Mouse (Mus musculus): ENCODE measurements around the gene Dcxr. TPM values are rescaled to one million over a fixed set of nuclear protein-coding genes. Genes with fewer than 3 reads are reported as not detected.
A peak's percentile ranks its signal among the peaks of the same experiment; 100 is the strongest.

Dcxr gene
- polyA plus RNA-seq, 1 experiment from 2014 or later = 14.3 TPM

DNA sequence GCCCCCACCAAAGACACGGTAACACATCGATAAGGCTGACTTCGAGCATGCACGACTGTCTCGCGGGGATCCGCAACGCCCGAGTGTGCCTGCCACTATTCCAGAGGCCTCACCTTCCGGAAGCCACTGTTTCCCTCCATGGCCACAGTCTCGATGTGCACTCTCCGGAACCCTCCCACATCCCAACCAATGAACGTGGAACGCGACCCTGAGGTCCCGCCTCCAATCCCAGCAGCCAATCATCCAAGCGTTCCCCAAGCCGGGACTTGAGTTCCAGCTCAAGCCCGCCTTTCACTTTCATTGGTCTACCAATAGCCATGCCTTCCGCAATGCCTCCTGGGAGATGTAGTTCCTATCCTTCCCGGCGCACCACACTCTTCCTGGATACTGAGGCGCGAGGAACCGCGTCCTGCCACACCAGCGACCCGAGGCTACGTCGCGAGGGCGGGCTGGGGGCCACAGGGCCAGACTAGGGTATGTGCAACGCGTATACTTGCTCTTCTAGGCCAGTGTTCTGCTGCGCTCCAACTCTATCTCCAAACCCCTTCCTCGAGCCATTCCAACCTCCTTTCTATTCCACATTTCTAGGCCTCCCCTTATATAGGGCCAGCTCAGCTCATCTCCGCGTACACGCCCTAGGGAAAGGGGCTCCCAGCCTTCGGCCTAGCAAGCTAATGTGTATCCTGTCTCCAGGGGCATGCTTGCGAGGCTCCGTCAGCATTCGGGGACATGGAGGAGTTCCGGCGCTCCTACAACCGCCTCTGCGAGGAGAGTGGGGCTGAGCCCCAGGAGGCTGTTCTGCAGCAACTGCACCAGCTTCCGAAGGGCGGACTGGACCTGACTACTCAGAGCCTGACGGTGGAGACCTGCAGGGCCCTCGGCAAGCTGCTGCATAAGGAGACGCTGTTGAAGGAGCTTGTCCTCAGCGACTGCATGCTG is 13.2 kb downstream of the Dcxr start, which contains the start of the genes Cenpx and Lrrc45:
Gene Cenpx (minus strand): TSS at position 159 of the 939 bp plus-strand sequence.
Gene Lrrc45 (plus strand): TSS at position 346 of the 939 bp plus-strand sequence.
- Histone ChIP-seq H3K9ac (ENCODE audit: low read depth, low read length) (peak within 1 kb of the TSS; percentile 83), H3K27me3 (ENCODE audit: control insufficient read depth, insufficient read depth, low read length) (no peaks in the 10 kb centered on the region), H3K4me2 (replicated peaks; ENCODE audit: low read depth, low read length) (peak within 1 kb of the TSS; percentile 94), H3K27ac (ENCODE audit: low read depth, low read length) (peak within 1 kb of the TSS; percentile 43; the same call in 1 of the 2 replicates), H3K9me3 (ENCODE audit: control insufficient read depth, low read length) (no peaks in the 10 kb centered on the region), H3K4me3 (ENCODE audit: low read depth, low read length) (peak within 1 kb of the TSS; percentile 53), H3K4me1 (replicated peaks; ENCODE audit: control insufficient read depth, insufficient read depth, low read length) (peaks cover 11% of the 10 kb centered on the region), H3K36me3 (ENCODE audit: control insufficient read depth, insufficient read depth, low read length) (peaks cover 5% of the 10 kb centered on the region; the same call in 1 of the 2 replicates)
- DNase-seq (ENCODE audit: low spot score) (peak; percentile 97), ATAC-seq (ENCODE audit: low FRiP score) (peak; percentile 95)
- WGBS = 3% methylated on average over 53 of the region's 53 CpGs

- Histone ChIP-seq H3K9ac (ENCODE audit: low read depth, low read length) (peak overlapping the region; percentile 61), H3K27me3 (ENCODE audit: control insufficient read depth, insufficient read depth, low read length) (no peaks in the 10 kb centered on the region), H3K4me3 (ENCODE audit: low read depth, low read length) (peak overlapping the region; percentile 53), H3K4me2 (replicated peaks; ENCODE audit: low read depth, low read length) (peak overlapping the region; percentile 87), H3K9me3 (ENCODE audit: control insufficient read depth, low read length) (no peaks in the 10 kb centered on the region), H3K36me3 (ENCODE audit: control insufficient read depth, insufficient read depth, low read length) (peaks cover 7% of the 10 kb centered on the region; the same call in 1 of the 2 replicates), H3K4me1 (replicated peaks; ENCODE audit: control insufficient read depth, insufficient read depth, low read length) (peaks cover 11% of the 10 kb centered on the region), H3K27ac (ENCODE audit: low read depth, low read length) (peak overlapping the region; percentile 43; the same call in 1 of the 2 replicates)
- DNase-seq (ENCODE audit: low spot score) = peak; percentile 79
- under 1% methylated on average over 36 of the region's 38 CpGs for WGBS
- peak; percentile 51 for ATAC-seq (ENCODE audit: low FRiP score)
These were observed 14.1 kb downstream of the Dcxr start for GRCm38 (mm10) chr11:120712771-120713568.

DNA sequence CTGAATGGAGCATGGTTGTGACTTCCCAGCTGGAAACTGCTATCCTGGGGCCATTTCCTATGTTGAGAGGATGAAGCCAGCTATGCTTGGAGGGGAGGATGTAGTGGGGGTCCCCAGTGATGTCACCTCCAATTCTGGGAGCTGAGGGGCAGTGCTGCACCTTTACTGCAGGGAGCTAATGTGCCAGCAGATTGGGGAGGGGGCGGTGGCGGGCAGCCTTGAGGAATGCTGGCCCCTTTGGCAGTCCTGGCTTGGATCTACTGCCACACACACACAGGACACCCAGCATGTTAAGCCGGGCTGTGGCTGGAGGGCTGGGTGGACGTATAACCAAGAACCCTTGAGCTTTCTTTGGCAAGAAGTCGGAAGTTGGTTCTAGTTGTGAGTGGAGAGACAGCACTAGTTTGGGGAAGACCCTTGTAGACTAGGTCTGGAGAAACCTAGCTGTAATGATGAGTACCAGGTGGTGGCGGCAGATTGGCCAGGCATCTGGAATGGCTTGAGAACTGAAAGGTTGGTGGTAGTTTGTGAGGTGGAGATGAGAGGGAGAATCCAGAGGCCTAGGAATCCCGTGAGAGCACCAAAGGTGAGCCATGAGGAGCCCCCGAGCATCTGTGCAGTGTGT is 15.0 kb downstream of the Dcxr start:
- Histone ChIP-seq H3K27me3 (ENCODE audit: control insufficient read depth, insufficient read depth, low read length) (no peaks in the 10 kb centered on the region), H3K27ac (ENCODE audit: low read depth, low read length) (no peak overlapping the region), H3K4me2 (replicated peaks; ENCODE audit: low read depth, low read length) (no peak overlapping the region; the same call in 1 of the 2 replicates), H3K36me3 (ENCODE audit: control insufficient read depth, insufficient read depth, low read length) (0 out of 2 replicates have a peak, but pooled peaks cover 4% of the 10 kb centered on the region), H3K4me3 (ENCODE audit: low read depth, low read length) (0 out of 2 replicates have a peak overlapping the region, but pooled peaks have one; percentile 53), H3K9ac (ENCODE audit: low read depth, low read length) (0 out of 2 replicates have a peak overlapping the region, but pooled peaks have one; percentile 24), H3K9me3 (ENCODE audit: control insufficient read depth, low read length) (no peaks in the 10 kb centered on the region), H3K4me1 (replicated peaks; ENCODE audit: control insufficient read depth, insufficient read depth, low read length) (peaks cover 12% of the 10 kb centered on the region)
- 52% methylated on average over 8 of the region's 8 CpGs for WGBS
- DNase-seq (ENCODE audit: low spot score) (no peak), ATAC-seq (ENCODE audit: low FRiP score) (no peak)

- H3K4me3 ChIP-seq (ENCODE audit: low read depth, low read length) = no peak overlapping the region
- no peak overlapping the region for H3K9ac ChIP-seq (ENCODE audit: low read depth, low read length)
- no peak overlapping the region for H3K4me2 ChIP-seq (replicated peaks; ENCODE audit: low read depth, low read length)
- no peak overlapping the region for H3K27ac ChIP-seq (ENCODE audit: low read depth, low read length)
- 0 out of 2 replicates have a peak, but pooled peaks cover 4% of the 10 kb centered on the region for H3K36me3 ChIP-seq (ENCODE audit: control insufficient read depth, insufficient read depth, low read length)
- DNase-seq (ENCODE audit: low spot score) (no peak), ATAC-seq (ENCODE audit: low FRiP score) (no peak)
- peaks cover 20% of the 10 kb centered on the region for H3K4me1 ChIP-seq (replicated peaks; ENCODE audit: control insufficient read depth, insufficient read depth, low read length)
- WGBS = 69% methylated on average over 5 of the region's 5 CpGs
- H3K9me3 ChIP-seq (ENCODE audit: control insufficient read depth, low read length) = no peaks in the 10 kb centered on the region
- no peaks in the 10 kb centered on the region; the same call in 1 of the 2 replicates for H3K27me3 ChIP-seq (ENCODE audit: control insufficient read depth, insufficient read depth, low read length)
These were observed 16.4 kb downstream of the Dcxr start for GRCm38 (mm10) chr11:120710672-120711071.

- Histone ChIP-seq H3K27me3 (ENCODE audit: control insufficient read depth, insufficient read depth, low read length) (no peaks in the 10 kb centered on the region; the same call in 1 of the 2 replicates), H3K9ac (ENCODE audit: low read depth, low read length) (no peak overlapping the region), H3K27ac (ENCODE audit: low read depth, low read length) (no peak overlapping the region), H3K9me3 (ENCODE audit: control insufficient read depth, low read length) (no peaks in the 10 kb centered on the region), H3K4me1 (replicated peaks; ENCODE audit: control insufficient read depth, insufficient read depth, low read length) (peaks cover 25% of the 10 kb centered on the region), H3K4me2 (replicated peaks; ENCODE audit: low read depth, low read length) (no peak overlapping the region), H3K4me3 (ENCODE audit: low read depth, low read length) (no peak overlapping the region), H3K36me3 (ENCODE audit: control insufficient read depth, insufficient read depth, low read length) (0 out of 2 replicates have a peak, but pooled peaks cover 4% of the 10 kb centered on the region)
- WGBS = 76% methylated on average over 2 of the region's 2 CpGs
- no peak for DNase-seq (ENCODE audit: low spot score)
- no peak for ATAC-seq (ENCODE audit: low FRiP score)
These were observed 17.5 kb downstream of the Dcxr start for GRCm38 (mm10) chr11:120709551-120709950.

DNA sequence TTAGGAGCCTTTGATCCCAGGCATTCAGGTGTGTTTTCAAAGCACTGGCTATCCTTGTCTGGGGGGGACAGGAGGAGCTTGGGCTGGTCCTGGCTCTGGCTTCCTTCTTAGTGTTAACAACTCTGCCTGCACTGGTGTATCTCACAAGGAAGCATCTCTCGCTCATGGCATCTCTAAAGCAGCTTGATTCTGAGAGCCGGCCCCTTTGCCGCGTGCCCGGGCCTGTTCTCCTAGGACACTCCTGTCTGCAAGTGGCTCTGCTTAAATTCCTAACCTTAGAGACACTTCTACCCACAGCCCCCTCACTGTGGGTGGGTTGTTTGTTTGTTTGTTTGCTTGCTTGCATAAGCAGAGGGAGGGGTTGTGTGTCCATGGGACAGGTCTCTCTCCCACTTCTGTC is 19.1 kb downstream of the Dcxr start:
- Histone ChIP-seq H3K27ac (ENCODE audit: low read depth, low read length) (no peak overlapping the region), H3K36me3 (ENCODE audit: control insufficient read depth, insufficient read depth, low read length) (0 out of 2 replicates have a peak, but pooled peaks cover 4% of the 10 kb centered on the region), H3K4me3 (ENCODE audit: low read depth, low read length) (no peak overlapping the region), H3K9ac (ENCODE audit: low read depth, low read length) (no peak overlapping the region), H3K9me3 (ENCODE audit: control insufficient read depth, low read length) (no peaks in the 10 kb centered on the region), H3K4me1 (replicated peaks; ENCODE audit: control insufficient read depth, insufficient read depth, low read length) (peaks cover 29% of the 10 kb centered on the region), H3K4me2 (replicated peaks; ENCODE audit: low read depth, low read length) (no peak overlapping the region), H3K27me3 (ENCODE audit: control insufficient read depth, insufficient read depth, low read length) (no peaks in the 10 kb centered on the region; the same call in 1 of the 2 replicates)
- ATAC-seq (ENCODE audit: low FRiP score) (no peak), DNase-seq (ENCODE audit: low spot score) (no peak)
- 33% methylated on average over 5 of the region's 5 CpGs for WGBS

- ATAC-seq (ENCODE audit: low FRiP score) = no peak; the same call in 1 of the 2 replicates
These were observed 19.9 kb downstream of the Dcxr start for GRCm38 (mm10) chr11:120707225-120707624.

More at GRCm38 (mm10) chr11:120707225-120707624, 19.9 kb downstream of the Dcxr start:
- 0 out of 2 replicates have a peak overlapping the region, but pooled peaks have one; percentile 12 for H3K9ac ChIP-seq (ENCODE audit: low read depth, low read length)
- H3K4me2 ChIP-seq (replicated peaks; ENCODE audit: low read depth, low read length) = 0 out of 2 replicates have a peak overlapping the region, but pooled peaks have one; percentile 19
- no peak overlapping the region for H3K4me3 ChIP-seq (ENCODE audit: low read depth, low read length)
- DNase-seq (ENCODE audit: low spot score) = peak; percentile 25
- H3K36me3 ChIP-seq (ENCODE audit: control insufficient read depth, insufficient read depth, low read length) = 0 out of 2 replicates have a peak, but pooled peaks cover 4% of the 10 kb centered on the region
- H3K27ac ChIP-seq (ENCODE audit: low read depth, low read length) = 0 out of 2 replicates have a peak overlapping the region, but pooled peaks have one; percentile 36
- WGBS = 9% methylated on average over 12 of the region's 12 CpGs
- no peaks in the 10 kb centered on the region for H3K9me3 ChIP-seq (ENCODE audit: control insufficient read depth, low read length)
- H3K4me1 ChIP-seq (replicated peaks; ENCODE audit: control insufficient read depth, insufficient read depth, low read length) = peaks cover 25% of the 10 kb centered on the region
- no peaks in the 10 kb centered on the region; the same call in 1 of the 2 replicates for H3K27me3 ChIP-seq (ENCODE audit: control insufficient read depth, insufficient read depth, low read length)
